Mouse (Mus musculus) kidney, adult 2 months (tissue): Measurements from ENCODE around the gene Sucla2.

ENCODE experiments used
- CTCF ChIP-seq: fragments of 200-500 bp; conservative IDR thresholded peaks from 2 replicates; pipeline ENCODE4 v1.5.1; 2011; ENCODE audit warnings: low read depth, mild to moderate bottlenecking, control low read depth, low read length, moderate library complexity, mixed read lengths; ENCODE audit not compliant: insufficient read depth, insufficient read length
- POLR2A ChIP-seq: fragments of 200-500 bp; IDR thresholded peaks from one replicate; pipeline ENCODE4 v1.6.1; 2011; ENCODE audit warnings: low read depth, low read length, control low read depth

DNA sequence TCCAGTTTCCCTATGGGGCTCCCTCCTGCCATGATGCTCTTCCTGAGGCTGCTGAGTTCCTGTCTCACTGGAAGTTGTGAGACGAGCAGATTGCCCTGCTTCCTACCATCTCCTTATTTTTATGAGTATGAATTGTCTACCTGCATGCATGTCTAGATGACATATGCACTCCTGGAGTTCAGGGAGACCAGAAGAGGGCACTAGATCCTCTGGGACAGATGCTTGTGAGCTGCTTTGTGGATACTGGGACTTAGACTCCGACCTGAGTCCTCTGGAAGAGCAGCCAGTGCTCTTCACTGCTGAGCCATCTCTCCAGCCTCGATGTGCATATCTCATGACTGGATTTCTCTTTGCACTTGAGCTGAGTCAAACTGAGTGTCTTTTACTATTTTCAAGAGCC is 100.3 kb downstream of the Sucla2 start:
- TF ChIP-seq CTCF (peak; percentile 69), POLR2A (no peak)
